In the genomic region with DNA sequence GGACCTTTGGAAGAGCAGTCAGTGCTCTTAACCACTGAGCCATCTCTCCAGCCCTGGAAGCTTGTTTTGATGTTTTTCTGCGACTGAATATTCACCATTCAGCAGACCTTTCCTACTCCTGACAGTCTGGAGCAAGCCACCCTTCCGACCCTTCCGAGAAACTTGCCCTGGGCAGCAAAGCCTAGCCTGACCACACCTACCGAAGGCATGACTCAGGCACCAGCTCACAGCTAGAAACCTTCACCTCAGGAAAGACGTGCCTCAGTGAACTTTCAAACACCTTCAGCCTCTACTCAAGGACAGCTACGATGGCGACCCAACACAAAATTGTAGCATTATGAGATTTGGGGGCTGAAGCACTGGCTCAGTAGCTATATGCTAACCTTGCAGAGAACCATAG, we compare ENCODE assay signal across 23 mouse cellular contexts. TPM values are rescaled to one million over a fixed set of nuclear protein-coding genes. Genes with fewer than 3 reads are reported as not detected.
"Had no signal": no experiment of that assay in that cellular context is flagged by ENCODE, and none has a peak within 500 bp of the region (broad histone marks: within the 10 kb centered on the region; RNA-seq: fewer than 3 reads in every experiment).

No protein-coding gene starts in this region.

- H3K36me3 ChIP-seq: kidney, embryonic 15.5 days; liver, embryonic 13.5 days; midbrain, embryonic 12.5 days; midbrain, embryonic 15.5 days; neural tube, embryonic 12.5 days; neural tube, embryonic 15.5 days had no signal

- H3K27ac ChIP-seq: kidney, embryonic 15.5 days; layer of hippocampus, adult 2 months; liver, embryonic 13.5 days; macrophage; midbrain, embryonic 12.5 days; midbrain, embryonic 15.5 days; neural tube, embryonic 12.5 days; neural tube, embryonic 15.5 days had no signal

- H3K4me3 ChIP-seq: kidney, embryonic 15.5 days; layer of hippocampus, adult 2 months; liver, embryonic 13.5 days; midbrain, embryonic 12.5 days; midbrain, embryonic 15.5 days; neural tube, embryonic 12.5 days; neural tube, embryonic 15.5 days had no signal

- DNase-seq: kidney, postnatal 14 days; layer of hippocampus, adult 9-11 months; liver, embryonic 13.5 days; lung, embryonic 14.5 days; right cerebral cortex, adult 18-20 months; right cerebral cortex, postnatal 25 days; thymus, adult 2 months; thymus, postnatal 14 days; thymus, postnatal 4 days had no signal

- H3K9me3 ChIP-seq: kidney, embryonic 15.5 days; liver, embryonic 13.5 days; midbrain, embryonic 12.5 days; midbrain, embryonic 15.5 days; neural tube, embryonic 12.5 days; neural tube, embryonic 15.5 days had no signal

- H3K9ac ChIP-seq: kidney, embryonic 15.5 days; liver, embryonic 13.5 days; lung, embryonic 14.5 days; midbrain, embryonic 12.5 days; midbrain, embryonic 15.5 days; neural tube, embryonic 12.5 days; neural tube, embryonic 15.5 days had no signal

RNA-seq across cellular contexts. Expression of a gene that starts 4.9 kb away (rescaled TPM):
- polyA plus RNA-seq: macrophage had no signal

RNA-seq across cellular contexts. Expression of a gene that starts 33.4 kb away (rescaled TPM):
- polyA plus RNA-seq: intestine, postnatal 0 days; kidney, embryonic 15.5 days; large intestine, adult 2 months; limb, embryonic 11.5 days; liver, adult 2 months; liver, embryonic 13.5 days; liver, embryonic 16.5 days; lung, embryonic 14.5 days; lung, postnatal 0 days; macrophage; stomach, embryonic 16.5 days; thymus, adult 2 months had no signal
